Mouse (Mus musculus) lung, adult 2 months (tissue): ENCODE measurements at regions not wholly inside any gene's neighbourhood (a gene's known extent, or its start where the extent isn't known, plus 50 kb on each side); places are given as distances from the start of the nearest gene placed in this dataset.

Experiments
- CTCF ChIP-seq: fragments of 200-500 bp; IDR thresholded peaks from 2 replicates; pipeline ENCODE4 v1.5.1; 2011; ENCODE audit warnings: mild to moderate bottlenecking, low read length, control low read depth; ENCODE audit not compliant: insufficient read depth
- POLR2A ChIP-seq: fragments of 200-500 bp; IDR thresholded peaks from 2 replicates; pipeline ENCODE4 v1.6.1; 2011; ENCODE audit warnings: low read depth, mild to moderate bottlenecking, control low read depth, low read length, borderline replicate concordance; ENCODE audit errors: extremely low read depth

GRCm38 (mm10) chr4:105958331-105958730 is 168.7 kb downstream of the Gm12728 start:
- TF ChIP-seq CTCF = no peak
- TF ChIP-seq POLR2A = no peak
